Mouse (Mus musculus) kidney, adult 2 months (tissue): Measurements from ENCODE around the gene Nostrin.

Experiments
- CTCF ChIP-seq: fragments of 200-500 bp; conservative IDR thresholded peaks from 2 replicates; pipeline ENCODE4 v1.5.1; 2011; ENCODE audit warnings: low read depth, mild to moderate bottlenecking, control low read depth, low read length, moderate library complexity, mixed read lengths; ENCODE audit not compliant: insufficient read depth, insufficient read length
- POLR2A ChIP-seq: fragments of 200-500 bp; IDR thresholded peaks from one replicate; pipeline ENCODE4 v1.6.1; 2011; ENCODE audit warnings: low read depth, low read length, control low read depth

- TF ChIP-seq CTCF: no peak
- no peak for TF ChIP-seq POLR2A
These were observed 21.6 kb upstream of the Nostrin start for GRCm38 (mm10) chr2:69113829-69114547.
